Mouse (Mus musculus) kidney, adult 2 months (tissue): ENCODE data around the gene Palm. TPM values are rescaled to one million over a fixed set of nuclear protein-coding genes. Genes with fewer than 3 reads are reported as not detected.

ENCODE experiments used
- DNase-seq: peaks from one replicate; pipeline ENCODE4 v3.0.0; 2021
- H3K27ac ChIP-seq: fragments of 200-500 bp; 2 replicates; pipeline ENCODE4 v1.5.1; 2012; ENCODE audit warnings: low read depth, low read length, control low read depth, inconsistent platforms; ENCODE audit not compliant: insufficient read depth
- H3K27me3 ChIP-seq: fragments of 200-500 bp; replicated peaks from 2 replicates; pipeline ENCODE4 v1.6.1; 2012; ENCODE audit warnings: mild to moderate bottlenecking, moderate library complexity, low read length, inconsistent platforms; ENCODE audit not compliant: control insufficient read depth, insufficient read depth
- H3K36me3 ChIP-seq: fragments of 200-500 bp; 2 replicates; pipeline ENCODE4 v1.6.1; 2012; ENCODE audit warnings: mild to moderate bottlenecking, moderate library complexity, low read length, inconsistent platforms; ENCODE audit not compliant: control insufficient read depth, insufficient read depth
- H3K4me1 ChIP-seq: fragments of 200-500 bp; 2 replicates; pipeline ENCODE4 v1.6.1; 2011; ENCODE audit warnings: low read length; ENCODE audit not compliant: control insufficient read depth, insufficient read depth
- H3K4me3 ChIP-seq: fragments of 200-500 bp; 2 replicates; pipeline ENCODE4 v1.5.1; 2011; ENCODE audit warnings: mild to moderate bottlenecking, low read depth, low read length, control low read depth; ENCODE audit not compliant: insufficient read depth
- CTCF ChIP-seq: fragments of 200-500 bp; conservative IDR thresholded peaks from 2 replicates; pipeline ENCODE4 v1.5.1; 2011; ENCODE audit warnings: low read depth, mild to moderate bottlenecking, control low read depth, low read length, moderate library complexity, mixed read lengths; ENCODE audit not compliant: insufficient read depth, insufficient read length
- POLR2A ChIP-seq: fragments of 200-500 bp; IDR thresholded peaks from one replicate; pipeline ENCODE4 v1.6.1; 2011; ENCODE audit warnings: low read depth, low read length, control low read depth
- WGBS: fragments of 180-500 bp; shearing (Covaris S2); methylation state at CpG from one replicate; pipeline ENCODE4 v1.1.7; 2018; 5-methylcytosine and 5-hydroxymethylcytosine counted together
- polyA plus RNA-seq: library from polyadenylated mRNA; depleted of rRNA; stranded (reverse); fragments of >200 nt; gene quantifications from 2 replicates; pipeline ENCODE4 v1.2.3, GENCODE M21; 2012

The Palm gene
- polyA plus RNA-seq, 1 experiment: 110 TPM

DNA sequence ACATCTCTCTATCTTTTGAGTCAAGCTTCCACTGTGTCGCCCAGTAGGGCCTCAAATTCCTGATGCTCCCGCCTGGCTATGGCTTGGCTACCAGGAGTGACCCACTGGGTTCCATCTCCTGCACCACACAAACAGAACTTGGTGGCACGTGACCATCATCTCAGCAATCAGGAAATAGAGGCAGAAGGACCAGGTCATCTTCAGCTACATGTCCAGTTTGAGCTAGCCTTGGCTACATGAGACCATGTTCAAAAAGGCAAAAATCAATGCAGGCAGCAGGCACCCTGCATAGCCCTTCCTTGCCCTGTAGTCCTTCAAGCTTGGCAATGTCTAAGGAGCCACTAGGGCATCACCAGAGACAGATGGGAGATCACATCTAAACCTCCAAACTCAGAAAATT, 46.7 kb downstream of the Palm start:
- 96% methylated on average over 3 of the region's 3 CpGs for WGBS
- no peaks in the 10 kb centered on the region for H3K36me3 ChIP-seq
- peaks cover 4% of the 10 kb centered on the region; the same call in 1 of the 2 replicates for H3K4me1 ChIP-seq
- TF ChIP-seq CTCF (no peak), POLR2A (no peak)
- DNase-seq: no peak
- H3K27ac ChIP-seq: peak overlapping the region; percentile 82
- H3K27me3 ChIP-seq: no peaks in the 10 kb centered on the region
- no peak overlapping the region for H3K4me3 ChIP-seq

DNA sequence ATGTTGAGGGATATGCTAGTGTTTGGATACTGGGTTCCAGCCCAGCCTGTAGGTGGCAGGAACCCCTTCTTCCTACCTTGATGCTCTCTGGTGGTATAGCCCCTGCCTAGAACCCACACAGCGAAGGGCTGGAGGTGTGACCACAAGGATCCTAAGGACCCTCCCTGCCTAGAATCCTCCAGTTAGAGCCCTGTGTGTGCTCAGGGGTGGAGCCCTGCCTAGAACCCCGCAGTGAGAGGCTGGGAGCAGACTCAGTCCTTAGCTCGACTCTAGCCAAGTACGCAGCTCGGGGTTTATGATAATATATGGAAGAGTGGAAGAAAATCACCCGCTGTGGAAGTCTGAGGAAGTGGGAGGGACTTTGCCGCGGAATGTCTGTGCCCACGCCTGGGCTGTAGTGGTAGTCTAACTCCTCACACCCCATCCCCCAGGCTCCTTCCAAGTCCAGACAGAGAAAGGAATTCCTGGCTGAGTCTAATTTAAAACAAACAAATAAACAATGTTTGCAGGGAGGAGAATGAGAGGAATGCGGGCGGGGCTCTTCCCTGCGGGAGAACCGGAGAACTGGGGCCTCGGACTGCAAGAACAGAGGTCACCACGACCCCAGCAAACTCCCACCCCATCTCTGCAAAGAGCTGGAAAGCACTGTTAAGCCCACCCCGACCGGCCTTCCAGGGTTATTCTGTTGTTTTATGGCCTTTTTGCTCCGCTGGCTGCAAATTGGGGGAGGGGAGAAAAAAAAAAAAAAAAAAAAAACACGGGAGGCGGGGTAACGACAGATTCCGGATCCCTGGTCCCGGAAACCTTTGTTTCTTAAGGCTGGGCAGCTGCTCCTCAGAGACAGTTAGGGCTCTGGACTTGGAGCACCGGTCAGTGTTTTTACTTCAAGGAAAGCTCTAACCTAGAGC, 47.5 kb downstream of the Palm start:
- WGBS: 1% methylated on average over 24 of the region's 24 CpGs
- Histone ChIP-seq H3K4me3 (peak overlapping the region; percentile 44), H3K4me1 (peaks cover 4% of the 10 kb centered on the region; the same call in 1 of the 2 replicates), H3K36me3 (no peaks in the 10 kb centered on the region), H3K27me3 (no peaks in the 10 kb centered on the region), H3K27ac (peak overlapping the region; percentile 82)
- DNase-seq: peak; percentile 89
- TF ChIP-seq CTCF: no peak
- no peak for TF ChIP-seq POLR2A

DNA sequence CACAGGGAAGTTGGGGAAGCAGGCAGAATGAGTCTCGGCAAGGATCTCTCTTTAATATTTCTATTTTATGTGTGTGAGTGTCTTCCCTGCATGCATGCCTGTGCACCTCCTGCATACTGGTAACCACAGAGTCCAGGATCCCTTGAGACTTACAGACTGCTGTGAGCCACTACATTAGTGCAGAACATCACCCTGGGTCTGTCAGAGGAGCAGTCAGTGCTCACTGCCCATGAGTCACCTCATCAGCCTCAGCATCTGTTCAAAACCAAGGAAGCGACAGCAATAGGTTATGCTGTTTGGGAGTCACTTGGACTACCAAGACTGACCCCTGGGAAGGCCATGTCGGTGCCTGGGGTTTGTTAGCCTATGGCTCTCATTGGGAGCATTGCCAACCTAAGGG, 49.0 kb downstream of the Palm start:
- 70% methylated on average over 3 of the region's 3 CpGs for WGBS
- no peak for TF ChIP-seq POLR2A
- TF ChIP-seq CTCF: no peak
- no peaks in the 10 kb centered on the region for H3K36me3 ChIP-seq
- no peaks in the 10 kb centered on the region for H3K27me3 ChIP-seq
- no peak overlapping the region for H3K4me3 ChIP-seq
- peak overlapping the region; percentile 5 for H3K27ac ChIP-seq
- H3K4me1 ChIP-seq: peaks cover 4% of the 10 kb centered on the region; the same call in 1 of the 2 replicates
- no peak for DNase-seq

DNA sequence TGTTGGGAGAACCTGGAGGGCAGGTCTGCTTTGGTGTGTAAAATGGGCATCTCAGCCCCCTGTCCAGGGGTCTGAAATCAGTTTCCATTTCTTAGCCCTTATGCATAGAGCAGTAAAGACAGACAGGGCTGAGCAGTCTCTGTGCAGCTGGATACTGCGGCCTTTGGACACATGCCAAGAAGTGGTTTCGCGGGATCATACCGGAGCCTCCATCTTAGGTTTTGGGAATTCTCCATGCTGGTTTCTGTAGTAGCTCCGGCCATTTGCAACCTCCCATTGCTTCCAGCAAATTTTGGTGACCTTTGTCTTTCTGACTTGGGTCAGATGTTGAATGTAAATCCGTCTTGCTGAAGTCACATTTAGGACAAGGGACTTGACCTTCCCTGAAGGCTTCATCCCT, 50.1 kb downstream of the Palm start:
- Histone ChIP-seq H3K27ac (no peak overlapping the region), H3K4me1 (no peaks in the 10 kb centered on the region), H3K36me3 (no peaks in the 10 kb centered on the region), H3K27me3 (no peaks in the 10 kb centered on the region), H3K4me3 (no peak overlapping the region)
- WGBS: 34% methylated on average over 6 of the region's 6 CpGs
- DNase-seq: peak; percentile 42
- TF ChIP-seq POLR2A: no peak
- no peak for TF ChIP-seq CTCF

DNA sequence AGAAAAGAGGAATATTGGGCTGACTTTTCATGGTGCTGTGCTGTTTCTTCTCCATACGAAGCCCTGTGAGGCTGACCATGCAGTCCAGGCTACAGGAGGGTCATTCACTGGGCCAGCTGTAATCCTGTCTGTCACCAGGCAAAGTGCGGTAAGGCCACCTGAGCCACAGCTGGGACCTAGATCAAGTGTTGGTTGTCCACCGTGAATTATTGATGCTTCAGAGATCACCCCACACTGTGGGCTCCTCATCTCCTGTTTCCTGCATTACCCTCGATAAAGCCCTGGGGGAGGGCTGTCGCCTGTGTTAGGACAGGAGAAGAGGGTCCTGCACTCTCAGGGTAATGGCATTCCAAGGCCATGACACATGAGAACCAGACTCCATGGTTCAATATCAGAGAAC, 53.2 kb downstream of the Palm start:
- WGBS: 67% methylated on average over 5 of the region's 5 CpGs
- H3K27me3 ChIP-seq: no peaks in the 10 kb centered on the region
- H3K4me1 ChIP-seq: peaks cover 3% of the 10 kb centered on the region
- no peak for TF ChIP-seq POLR2A
- TF ChIP-seq CTCF: no peak
- no peak for DNase-seq
- H3K4me3 ChIP-seq: no peak overlapping the region
- H3K27ac ChIP-seq: no peak overlapping the region
- H3K36me3 ChIP-seq: no peaks in the 10 kb centered on the region

DNA sequence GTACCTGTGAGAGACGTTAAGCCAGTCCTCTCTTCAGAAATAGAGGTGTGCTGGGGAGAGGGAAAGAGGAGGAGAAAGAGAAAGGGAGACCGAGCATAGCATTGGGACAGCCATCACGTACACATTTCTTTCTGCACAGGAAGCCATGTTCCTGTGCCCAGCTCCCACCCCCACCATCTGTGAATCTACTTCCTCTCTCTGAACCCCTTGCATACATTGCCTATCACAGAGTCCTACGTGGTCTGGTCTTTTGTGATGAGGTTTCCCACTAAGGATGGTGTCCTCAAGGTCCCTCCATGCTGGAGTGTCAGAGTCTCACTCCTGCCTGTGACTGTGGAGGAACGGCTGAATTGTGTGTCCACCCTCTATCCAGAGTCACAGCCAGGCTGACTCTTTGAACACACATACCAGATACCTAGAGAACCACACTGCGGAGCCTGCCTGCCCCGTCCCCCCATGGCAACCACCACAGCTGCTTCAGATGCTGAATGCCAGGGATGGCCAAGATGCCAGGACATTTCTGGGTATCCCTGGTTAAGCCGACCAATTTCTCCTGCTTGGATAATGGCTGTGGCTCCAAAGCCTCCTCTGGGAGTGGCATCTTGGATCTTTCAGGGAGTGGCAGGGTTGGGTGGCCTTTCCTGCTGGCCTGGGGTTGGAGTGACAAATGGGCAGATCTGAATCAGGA, 56.7 kb downstream of the Palm start:
- Histone ChIP-seq H3K27ac (no peak overlapping the region), H3K4me1 (peaks cover 20% of the 10 kb centered on the region), H3K27me3 (no peaks in the 10 kb centered on the region), H3K4me3 (no peak overlapping the region), H3K36me3 (no peaks in the 10 kb centered on the region)
- no peak for DNase-seq
- WGBS: 79% methylated on average over 8 of the region's 8 CpGs
- TF ChIP-seq POLR2A (no peak), CTCF (no peak)

DNA sequence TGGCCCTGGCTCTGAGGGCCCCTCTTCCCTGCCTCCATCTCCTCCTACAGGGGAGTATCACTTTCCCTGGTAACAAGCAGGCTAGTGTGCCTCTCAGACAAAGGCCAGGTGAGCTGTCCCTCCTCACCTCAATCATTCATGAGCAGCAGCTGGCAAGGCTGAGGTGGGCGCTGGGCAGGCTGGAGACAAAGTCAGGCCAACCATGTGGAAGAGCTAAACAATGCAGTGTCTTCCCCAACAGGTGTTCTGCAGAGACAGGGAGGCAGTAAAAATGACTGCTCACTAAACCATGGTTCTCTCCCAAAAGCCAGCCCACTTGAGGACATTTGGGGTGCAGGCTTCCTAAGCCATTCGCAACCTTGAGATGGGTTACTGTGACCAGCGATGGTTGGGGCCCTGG, 58.3 kb downstream of the Palm start:
- peak overlapping the region; percentile 96 for H3K27ac ChIP-seq
- peaks cover 25% of the 10 kb centered on the region for H3K4me1 ChIP-seq
- no peaks in the 10 kb centered on the region for H3K27me3 ChIP-seq
- no peaks in the 10 kb centered on the region for H3K36me3 ChIP-seq
- H3K4me3 ChIP-seq: no peak overlapping the region
- DNase-seq: no peak
- WGBS: 67% methylated on average over 3 of the region's 3 CpGs
- TF ChIP-seq POLR2A (no peak), CTCF (no peak)
